Mouse (Mus musculus) limb, embryonic 12.5 days (tissue): ENCODE data around the gene Tmem117. TPM values are rescaled to one million over a fixed set of nuclear protein-coding genes. Genes with fewer than 3 reads are reported as not detected.

Source experiments
- ATAC-seq: fragments of 200-750 bp; cut with Nextera tagmentation; 2 replicates; pipeline ENCODE4 v1.8.0; 2017; ENCODE audit warnings: low read depth, moderate TSS enrichment; ENCODE audit not compliant: insufficient number of reproducible peaks, insufficient read depth, low FRiP score, low TSS enrichment
- H3K27ac ChIP-seq: fragments of 300-500 bp; sonication (generic); 2 replicates; pipeline ENCODE4 v1.5.1; 2016; ENCODE audit warnings: mild to moderate bottlenecking, moderate library complexity
- H3K27me3 ChIP-seq: fragments of 300-500 bp; sonication (generic); 2 replicates; pipeline ENCODE4 v1.6.1; 2016; ENCODE audit warnings: mild to moderate bottlenecking, moderate library complexity
- H3K36me3 ChIP-seq: fragments of 300-500 bp; sonication (generic); 2 replicates; pipeline ENCODE4 v1.6.1; 2016; ENCODE audit warnings: mild to moderate bottlenecking, moderate library complexity
- H3K4me1 ChIP-seq: fragments of 300-500 bp; sonication (generic); replicated peaks from 2 replicates; pipeline ENCODE4 v1.6.1; 2016
- H3K4me2 ChIP-seq: fragments of 300-500 bp; sonication (generic); 2 replicates; pipeline ENCODE4 v1.6.1; 2016; ENCODE audit warnings: mild to moderate bottlenecking, moderate library complexity
- H3K4me3 ChIP-seq: fragments of 300-500 bp; sonication (generic); replicated peaks from 2 replicates; pipeline ENCODE4 v1.5.1; 2016; ENCODE audit warnings: mild to moderate bottlenecking
- H3K9ac ChIP-seq: fragments of 300-500 bp; sonication (generic); replicated peaks from 2 replicates; pipeline ENCODE4 v1.6.1; 2016; ENCODE audit warnings: mild to moderate bottlenecking, moderate library complexity
- H3K9me3 ChIP-seq: fragments of 300-500 bp; sonication (generic); 2 replicates; pipeline ENCODE4 v1.6.1; 2016; ENCODE audit warnings: mild to moderate bottlenecking, moderate library complexity
- WGBS: fragments of 180-500 bp; shearing (Covaris S2); methylation state at CpG from one replicate; pipeline ENCODE4 v1.1.7; 2016; 5-methylcytosine and 5-hydroxymethylcytosine counted together
- polyA plus RNA-seq: library from polyadenylated mRNA; unstranded; fragments of >200 nt; fragmentation: Nextera tagmentation; extraction: Ambion mirVana; gene quantifications from 2 replicates; pipeline ENCODE4 v1.2.1, GENCODE M21; 2016

Tmem117 gene
- polyA plus RNA-seq, result 3.4 and 3.7 TPM in 2 replicates

GRCm38 (mm10) chr15:94628830-94629601, at the start of gene Tmem117:
Gene Tmem117 (plus strand): TSS chr15:94629232.
- H3K4me1 ChIP-seq, result no peaks in the 10 kb centered on the region
- H3K9me3 ChIP-seq, result no peaks in the 10 kb centered on the region
- under 1% methylated on average over 83 of the region's 96 CpGs for WGBS
- H3K27ac ChIP-seq, result no peak within 1 kb of the TSS
- H3K36me3 ChIP-seq, result no peaks in the 10 kb centered on the region
- peak within 1 kb of the TSS; percentile 99 for H3K4me2 ChIP-seq
- H3K27me3 ChIP-seq, result peaks cover 34% of the 10 kb centered on the region
- ATAC-seq, result peak; percentile 47; the same call in 1 of the 2 replicates
- H3K9ac ChIP-seq, result peak within 1 kb of the TSS; percentile 86
- H3K4me3 ChIP-seq, result peak within 1 kb of the TSS; percentile 80

GRCm38 (mm10) chr15:94582000-94582593, 46.9 kb upstream of the Tmem117 start:
- Histone ChIP-seq H3K9ac (no peak overlapping the region), H3K4me2 (no peak overlapping the region), H3K27me3 (no peaks in the 10 kb centered on the region), H3K36me3 (peaks cover 77% of the 10 kb centered on the region), H3K27ac (no peak overlapping the region), H3K4me3 (no peak overlapping the region), H3K4me1 (no peaks in the 10 kb centered on the region), H3K9me3 (no peaks in the 10 kb centered on the region)
- WGBS, result 52% methylated on average over 7 of the region's 7 CpGs
- ATAC-seq, result no peak

- H3K36me3 ChIP-seq, result peaks cover 75% of the 10 kb centered on the region
- H3K4me3 ChIP-seq, result no peak overlapping the region
- WGBS, result 86% methylated on average over 10 of the region's 10 CpGs
- H3K27me3 ChIP-seq, result no peaks in the 10 kb centered on the region
- H3K4me2 ChIP-seq, result no peak overlapping the region
- H3K27ac ChIP-seq, result no peak overlapping the region
- ATAC-seq, result no peak
- no peaks in the 10 kb centered on the region for H3K9me3 ChIP-seq
- peaks cover 4% of the 10 kb centered on the region; the same call in 1 of the 2 replicates for H3K4me1 ChIP-seq
- no peak overlapping the region for H3K9ac ChIP-seq
Measured at GRCm38 (mm10) chr15:94583153-94583552, 45.9 kb upstream of the Tmem117 start.

- WGBS, result 89% methylated on average over 4 of the region's 4 CpGs
Measured at GRCm38 (mm10) chr15:94584738-94585137, 44.3 kb upstream of the Tmem117 start.

GRCm38 (mm10) chr15:94587826-94588715, 41.0 kb upstream of the Tmem117 start:
- Histone ChIP-seq H3K9ac (no peak overlapping the region), H3K4me2 (peak overlapping the region; percentile 78), H3K4me1 (peaks cover 11% of the 10 kb centered on the region; the same call in 1 of the 2 replicates)

More at GRCm38 (mm10) chr15:94584738-94585137, 44.3 kb upstream of the Tmem117 start:
- Histone ChIP-seq H3K4me3 (no peak overlapping the region), H3K4me2 (no peak overlapping the region), H3K36me3 (peaks cover 64% of the 10 kb centered on the region), H3K9me3 (no peaks in the 10 kb centered on the region), H3K27ac (no peak overlapping the region), H3K9ac (no peak overlapping the region), H3K27me3 (no peaks in the 10 kb centered on the region), H3K4me1 (peaks cover 11% of the 10 kb centered on the region; the same call in 1 of the 2 replicates)
- ATAC-seq, result no peak

GRCm38 (mm10) chr15:94589219-94590075, 39.6 kb upstream of the Tmem117 start, which contains the start of gene Twf1:
Gene Twf1 (minus strand): TSS chr15:94589889.
- peak within 1 kb of the TSS; percentile 94 for H3K4me3 ChIP-seq
- H3K9ac ChIP-seq, result peak within 1 kb of the TSS; percentile 90
- H3K4me2 ChIP-seq, result peak within 1 kb of the TSS; percentile 78
- H3K36me3 ChIP-seq, result peaks cover 22% of the 10 kb centered on the region
- under 1% methylated on average over 69 of the region's 70 CpGs for WGBS
- H3K27ac ChIP-seq, result peak within 1 kb of the TSS; percentile 56; the same call in 1 of the 2 replicates
- H3K9me3 ChIP-seq, result no peaks in the 10 kb centered on the region
- peaks cover 11% of the 10 kb centered on the region; the same call in 1 of the 2 replicates for H3K4me1 ChIP-seq
- H3K27me3 ChIP-seq, result no peaks in the 10 kb centered on the region
- ATAC-seq, result peak; percentile 99

More at GRCm38 (mm10) chr15:94587826-94588715, 41.0 kb upstream of the Tmem117 start:
- WGBS, result 68% methylated on average over 9 of the region's 9 CpGs
- H3K36me3 ChIP-seq, result peaks cover 35% of the 10 kb centered on the region
- H3K27ac ChIP-seq, result no peak overlapping the region
- no peaks in the 10 kb centered on the region for H3K9me3 ChIP-seq
- no peak for ATAC-seq
- no peaks in the 10 kb centered on the region for H3K27me3 ChIP-seq
- 0 out of 2 replicates have a peak overlapping the region, but pooled peaks have one; percentile 0 for H3K4me3 ChIP-seq

- Histone ChIP-seq H3K27me3 (no peaks in the 10 kb centered on the region), H3K9me3 (no peaks in the 10 kb centered on the region), H3K27ac (no peak overlapping the region), H3K36me3 (peaks cover 15% of the 10 kb centered on the region), H3K9ac (no peak overlapping the region), H3K4me3 (peak overlapping the region; percentile 94), H3K4me2 (peak overlapping the region; percentile 78), H3K4me1 (peaks cover 11% of the 10 kb centered on the region; the same call in 1 of the 2 replicates)
- WGBS, result 15% methylated on average over 8 of the region's 8 CpGs
- ATAC-seq, result no peak; the same call in 1 of the 2 replicates
Measured at GRCm38 (mm10) chr15:94590083-94590482, 38.9 kb upstream of the Tmem117 start.

- H3K27ac ChIP-seq, result no peak overlapping the region
- WGBS, result 46% methylated on average over 4 of the region's 4 CpGs
- H3K36me3 ChIP-seq, result peaks cover 4% of the 10 kb centered on the region
- H3K4me1 ChIP-seq, result peaks cover 11% of the 10 kb centered on the region; the same call in 1 of the 2 replicates
- no peaks in the 10 kb centered on the region for H3K27me3 ChIP-seq
- no peak overlapping the region for H3K4me3 ChIP-seq
- no peak for ATAC-seq
- no peak overlapping the region for H3K4me2 ChIP-seq
- H3K9ac ChIP-seq, result no peak overlapping the region
- H3K9me3 ChIP-seq, result no peaks in the 10 kb centered on the region
Measured at GRCm38 (mm10) chr15:94591356-94591755, 37.7 kb upstream of the Tmem117 start.

- WGBS, result 79% methylated on average over 1 of the region's 1 CpGs
- Histone ChIP-seq H3K9me3 (no peaks in the 10 kb centered on the region), H3K4me3 (no peak overlapping the region), H3K4me2 (no peak overlapping the region), H3K27me3 (no peaks in the 10 kb centered on the region), H3K4me1 (peaks cover 3% of the 10 kb centered on the region; the same call in 1 of the 2 replicates), H3K27ac (no peak overlapping the region), H3K36me3 (no peaks in the 10 kb centered on the region), H3K9ac (no peak overlapping the region)
- no peak for ATAC-seq
Measured at GRCm38 (mm10) chr15:94593586-94593985, 35.4 kb upstream of the Tmem117 start.

GRCm38 (mm10) chr15:94600145-94600707, 28.8 kb upstream of the Tmem117 start:
- WGBS, result 71% methylated on average over 11 of the region's 11 CpGs
- no peak overlapping the region for H3K4me2 ChIP-seq
- H3K9ac ChIP-seq, result no peak overlapping the region
- no peak overlapping the region for H3K4me3 ChIP-seq
- no peaks in the 10 kb centered on the region for H3K4me1 ChIP-seq
- no peak overlapping the region for H3K27ac ChIP-seq
- no peaks in the 10 kb centered on the region for H3K36me3 ChIP-seq
- no peak for ATAC-seq
- H3K9me3 ChIP-seq, result no peaks in the 10 kb centered on the region
- no peaks in the 10 kb centered on the region for H3K27me3 ChIP-seq
